Mouse (Mus musculus) thymus, postnatal 10 days (tissue): ENCODE measurements around the gene Prorsd1.

ENCODE experiments used
- DNase-seq, 2 experiments: peaks; one replicate each; pipeline ENCODE4 v3.0.0; 2021; ENCODE audit warnings: low spot score in 2 of 2

Prorsd1 gene

GRCm38 (mm10) chr11:29503948-29504893, 10.6 kb downstream of the Prorsd1 start:
- no peak for DNase-seq

- DNase-seq, result no peak
These were observed 17.9 kb downstream of the Prorsd1 start for GRCm38 (mm10) chr11:29496962-29497361.

GRCm38 (mm10) chr11:29493135-29493534, 21.7 kb downstream of the Prorsd1 start:
- DNase-seq, result no peak

- DNase-seq, result no peak
These were observed 40.2 kb downstream of the Prorsd1 start for GRCm38 (mm10) chr11:29474676-29475075.
